Mouse (Mus musculus): ENCODE results near the gene Nbdy. TPM values are rescaled to one million over a fixed set of nuclear protein-coding genes. Genes with fewer than 3 reads are reported as not detected.
A peak's percentile ranks its signal among the peaks of the same experiment; 100 is the strongest.

The Nbdy gene
- total RNA-seq (2014; fragmentation: Nextera tagmentation) (81.5 and 97.5 TPM in 2 replicates), total RNA-seq (2017) (44.7 and 89.1 TPM in 2 replicates), polyA plus RNA-seq (2012) (52.5 and 59.2 TPM in 2 replicates)

DNA sequence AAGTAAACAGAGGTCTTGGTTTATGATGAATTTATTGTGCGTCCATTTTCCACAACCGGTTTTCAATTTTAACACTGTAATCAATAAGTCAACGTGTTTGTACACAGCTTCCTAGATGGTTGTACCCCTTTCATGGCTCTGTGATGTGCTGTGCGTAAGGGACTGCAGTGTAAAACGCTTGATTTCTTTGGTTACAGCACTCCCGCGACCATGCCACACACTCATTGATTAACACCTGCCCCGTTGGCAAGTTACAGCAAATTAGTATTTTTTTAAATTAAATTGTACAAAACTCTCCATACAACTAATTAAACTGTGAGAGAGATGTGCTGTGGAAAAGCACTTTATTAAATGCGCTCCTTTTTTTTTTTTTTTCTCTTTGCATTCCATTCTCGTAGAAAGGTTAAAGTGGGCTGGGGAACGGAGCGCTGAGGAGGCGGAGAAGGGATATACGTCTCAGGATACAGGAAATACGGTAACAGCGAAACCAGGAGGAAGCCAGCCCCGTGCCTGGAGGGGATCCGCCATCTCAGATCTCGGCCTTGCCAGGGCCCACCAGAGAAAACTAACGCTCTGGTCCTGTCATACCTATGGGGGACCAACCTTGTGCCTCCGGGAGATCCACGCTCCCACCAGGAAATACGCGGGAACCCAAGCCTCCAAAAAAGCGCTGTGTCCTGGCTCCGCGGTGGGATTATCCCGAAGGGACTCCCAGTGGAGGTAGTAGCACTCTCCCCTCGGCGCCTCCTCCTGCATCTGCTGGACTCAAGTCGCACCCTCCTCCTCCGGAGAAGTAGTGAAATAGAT, at the start of gene Nbdy:
Gene Nbdy, plus strand, starts transcription at position 481 of the 807 bp plus-strand sequence.
- ATAC-seq (ENCODE audit: extremely low read depth, insufficient number of reproducible peaks, low FRiP score, poor library complexity, severe bottlenecking) (peak; percentile 93), DNase-seq (ENCODE audit: low spot score) (peak; percentile 15)

DNA sequence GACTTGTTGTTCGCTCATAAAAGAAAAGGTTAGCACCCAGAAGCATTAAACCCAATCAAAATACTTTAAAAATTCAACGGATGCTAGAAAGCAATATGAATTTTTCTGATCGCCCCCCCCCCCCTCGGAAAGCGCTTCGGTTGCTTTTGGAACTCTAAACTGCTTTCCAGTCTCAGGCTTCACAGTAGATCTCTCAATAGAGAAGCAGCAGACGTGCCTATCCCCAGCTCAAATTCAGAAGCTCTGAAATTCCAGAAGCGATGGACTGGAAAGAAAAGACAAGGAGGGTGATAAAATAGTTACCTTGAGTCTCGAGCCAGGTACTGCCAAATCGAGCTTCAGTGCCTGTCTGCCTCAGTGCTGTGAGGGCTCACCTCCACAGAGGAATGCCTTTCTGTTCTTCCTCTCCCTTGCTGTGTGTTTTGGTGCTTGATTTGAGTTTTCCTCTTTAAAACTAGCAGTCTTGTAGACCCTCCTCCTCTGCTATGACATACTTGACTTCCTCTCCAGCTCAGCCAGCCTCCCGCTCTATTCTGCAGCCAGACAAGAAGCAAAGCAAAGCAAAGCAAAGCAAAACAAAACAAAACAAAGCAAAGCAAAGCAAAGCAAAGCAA, 27.5 kb upstream of the Nbdy start, which contains the start of gene Kctd12b:
Gene Kctd12b, minus strand, starts transcription at position 610 of the 614 bp plus-strand sequence.
- Histone ChIP-seq H3K4me1 (ENCODE audit: insufficient read depth, low read depth, low read length) (no peaks in the 10 kb centered on the region), H3K36me3 (replicated peaks) (no peaks in the 10 kb centered on the region), H3K27me3 (ENCODE audit: insufficient read depth, low read length) (no peaks in the 10 kb centered on the region), H3K4me3 (ENCODE audit: low read depth, low read length) (no peak within 1 kb of the TSS), H3K9me3 (replicated peaks) (no peaks in the 10 kb centered on the region)
- ATAC-seq (ENCODE audit: extremely low read depth, insufficient number of reproducible peaks, low FRiP score, poor library complexity, severe bottlenecking) = no peak
- DNase-seq (ENCODE audit: low spot score) = no peak
- no peak for TF ChIP-seq GATA1 (IDR thresholded peaks at IDR 0.05; ENCODE audit: borderline replicate concordance, low read length)
- TF ChIP-seq POLR2AphosphoS5 (IDR thresholded peaks at IDR 0.05; ENCODE audit: insufficient replicate concordance, low read depth, low read length) = no peak
- TF ChIP-seq CTCF (IDR thresholded peaks at IDR 0.05; ENCODE audit: low read depth, low read length) = no peak
- TF ChIP-seq GATA2 (IDR thresholded peaks at IDR 0.05; ENCODE audit: borderline replicate concordance, low read depth, low read length) = no peak
- TF ChIP-seq TAL1 (conservative IDR thresholded peaks at IDR 0.05; ENCODE audit: low read depth, low read length) = no peak

More for the DNA sequence above, at the start of gene Nbdy:
- peak within 1 kb of the TSS; percentile 73 for H3K4me3 ChIP-seq (ENCODE audit: low read depth, low read length)
- H3K4me1 ChIP-seq (ENCODE audit: insufficient read depth, low read depth, low read length) = peaks cover 6% of the 10 kb centered on the region; the same call in 1 of the 2 replicates
- no peaks in the 10 kb centered on the region for H3K9me3 ChIP-seq (replicated peaks)
- TF ChIP-seq TAL1 (conservative IDR thresholded peaks at IDR 0.05; ENCODE audit: low read depth, low read length) (no peak), POLR2AphosphoS5 (IDR thresholded peaks at IDR 0.05; ENCODE audit: insufficient replicate concordance, low read depth, low read length) (no peak), GATA2 (IDR thresholded peaks at IDR 0.05; ENCODE audit: borderline replicate concordance, low read depth, low read length) (no peak), GATA1 (IDR thresholded peaks at IDR 0.05; ENCODE audit: borderline replicate concordance, low read length) (no peak), CTCF (IDR thresholded peaks at IDR 0.05; ENCODE audit: low read depth, low read length) (no peak)
- no peaks in the 10 kb centered on the region for H3K27me3 ChIP-seq (ENCODE audit: insufficient read depth, low read length)
- H3K36me3 ChIP-seq (replicated peaks) = peaks cover 8% of the 10 kb centered on the region

DNA sequence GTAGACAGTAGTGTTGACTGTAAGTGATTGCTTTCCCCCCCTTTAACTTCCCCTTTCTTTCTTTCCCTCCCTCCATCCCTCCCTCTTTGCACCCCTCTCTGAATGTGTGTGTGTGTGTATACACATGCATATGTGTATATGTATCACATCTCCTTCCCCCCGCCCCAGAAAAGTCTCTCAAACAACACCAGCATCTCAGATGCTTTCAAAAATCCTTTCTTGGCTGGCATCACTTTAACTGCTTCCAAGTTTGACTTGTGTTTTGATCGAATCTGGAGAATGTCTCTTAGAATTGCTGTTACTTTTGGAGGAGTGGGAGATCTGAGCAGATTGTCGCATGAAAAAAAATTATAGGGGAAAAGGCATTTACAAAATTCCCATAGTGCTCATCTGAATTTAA, 22.9 kb upstream of the Nbdy start:
- no peak for ATAC-seq (ENCODE audit: extremely low read depth, insufficient number of reproducible peaks, low FRiP score, poor library complexity, severe bottlenecking)

DNA sequence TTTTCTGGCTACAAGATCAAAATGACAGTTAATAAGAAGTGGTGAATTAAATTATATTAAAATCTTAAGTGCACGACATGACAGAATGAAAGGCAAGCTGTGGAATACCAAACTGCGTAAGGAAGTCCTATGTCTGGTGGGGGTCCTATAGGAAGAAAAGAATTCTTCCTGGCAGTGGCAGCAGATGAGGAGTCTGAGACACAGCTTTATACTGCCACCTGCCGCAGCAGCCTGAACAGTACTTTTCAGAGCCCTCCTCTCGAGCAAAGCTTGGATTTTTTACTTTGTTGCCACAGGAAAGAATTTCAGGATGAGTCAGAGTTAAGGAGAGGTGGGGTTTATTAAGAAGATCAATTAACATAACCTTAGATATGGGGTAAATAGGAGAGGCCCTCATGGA, 15.7 kb upstream of the Nbdy start:
- H3K4me1 ChIP-seq (ENCODE audit: insufficient read depth, low read depth, low read length) = no peaks in the 10 kb centered on the region
- ATAC-seq (ENCODE audit: extremely low read depth, insufficient number of reproducible peaks, low FRiP score, poor library complexity, severe bottlenecking) (no peak), DNase-seq (ENCODE audit: low spot score) (no peak)
- H3K9me3 ChIP-seq (replicated peaks) = no peaks in the 10 kb centered on the region
- no peak overlapping the region for H3K4me3 ChIP-seq (ENCODE audit: low read depth, low read length)
- no peaks in the 10 kb centered on the region for H3K27me3 ChIP-seq (ENCODE audit: insufficient read depth, low read length)
- TF ChIP-seq POLR2AphosphoS5 (IDR thresholded peaks at IDR 0.05; ENCODE audit: insufficient replicate concordance, low read depth, low read length) (no peak), TAL1 (conservative IDR thresholded peaks at IDR 0.05; ENCODE audit: low read depth, low read length) (no peak), GATA2 (IDR thresholded peaks at IDR 0.05; ENCODE audit: borderline replicate concordance, low read depth, low read length) (no peak)
- no peaks in the 10 kb centered on the region for H3K36me3 ChIP-seq (replicated peaks)

More for the DNA sequence above, 22.9 kb upstream of the Nbdy start:
- TF ChIP-seq GATA2 (IDR thresholded peaks at IDR 0.05; ENCODE audit: borderline replicate concordance, low read depth, low read length) = no peak
- TF ChIP-seq GATA1 (IDR thresholded peaks at IDR 0.05; ENCODE audit: borderline replicate concordance, low read length) = no peak
- TF ChIP-seq TAL1 (conservative IDR thresholded peaks at IDR 0.05; ENCODE audit: low read depth, low read length) = no peak
- TF ChIP-seq CTCF (IDR thresholded peaks at IDR 0.05; ENCODE audit: low read depth, low read length) = no peak
- no peak for TF ChIP-seq POLR2AphosphoS5 (IDR thresholded peaks at IDR 0.05; ENCODE audit: insufficient replicate concordance, low read depth, low read length)
- H3K9me3 ChIP-seq (replicated peaks) = no peaks in the 10 kb centered on the region
- no peaks in the 10 kb centered on the region for H3K27me3 ChIP-seq (ENCODE audit: insufficient read depth, low read length)
- no peak for DNase-seq (ENCODE audit: low spot score)
- H3K4me1 ChIP-seq (ENCODE audit: insufficient read depth, low read depth, low read length) = no peaks in the 10 kb centered on the region
- H3K4me3 ChIP-seq (ENCODE audit: low read depth, low read length) = no peak overlapping the region
- H3K36me3 ChIP-seq (replicated peaks) = no peaks in the 10 kb centered on the region

DNA sequence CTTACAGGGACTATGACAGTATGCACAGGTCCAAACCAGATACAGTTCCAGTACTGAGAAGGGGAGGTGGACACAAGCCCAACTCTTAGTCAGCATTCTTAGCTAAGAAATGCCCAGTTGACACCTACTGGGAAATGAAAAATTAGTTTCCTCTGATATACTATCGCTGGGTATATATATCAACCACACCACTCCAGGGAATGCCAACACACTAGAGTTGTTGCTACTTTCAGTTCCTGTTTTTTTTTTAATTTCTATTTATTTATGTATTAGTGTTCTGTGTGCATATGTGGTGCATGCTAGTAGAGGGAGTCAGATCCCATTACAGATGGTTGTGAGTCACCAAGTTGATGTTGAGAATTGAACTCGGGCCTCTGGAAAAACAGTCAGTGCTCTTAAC, 6.7 kb upstream of the Nbdy start:
- Histone ChIP-seq H3K4me3 (ENCODE audit: low read depth, low read length) (no peak overlapping the region), H3K27me3 (ENCODE audit: insufficient read depth, low read length) (no peaks in the 10 kb centered on the region), H3K4me1 (ENCODE audit: insufficient read depth, low read depth, low read length) (no peaks in the 10 kb centered on the region), H3K36me3 (replicated peaks) (no peaks in the 10 kb centered on the region), H3K9me3 (replicated peaks) (no peaks in the 10 kb centered on the region)
- no peak for TF ChIP-seq TAL1 (conservative IDR thresholded peaks at IDR 0.05; ENCODE audit: low read depth, low read length)
- TF ChIP-seq POLR2AphosphoS5 (IDR thresholded peaks at IDR 0.05; ENCODE audit: insufficient replicate concordance, low read depth, low read length) = no peak
- TF ChIP-seq GATA2 (IDR thresholded peaks at IDR 0.05; ENCODE audit: borderline replicate concordance, low read depth, low read length) = no peak
- TF ChIP-seq GATA1 (IDR thresholded peaks at IDR 0.05; ENCODE audit: borderline replicate concordance, low read length) = no peak
- no peak for TF ChIP-seq CTCF (IDR thresholded peaks at IDR 0.05; ENCODE audit: low read depth, low read length)
- ATAC-seq (ENCODE audit: extremely low read depth, insufficient number of reproducible peaks, low FRiP score, poor library complexity, severe bottlenecking) = no peak
- no peak for DNase-seq (ENCODE audit: low spot score)

DNA sequence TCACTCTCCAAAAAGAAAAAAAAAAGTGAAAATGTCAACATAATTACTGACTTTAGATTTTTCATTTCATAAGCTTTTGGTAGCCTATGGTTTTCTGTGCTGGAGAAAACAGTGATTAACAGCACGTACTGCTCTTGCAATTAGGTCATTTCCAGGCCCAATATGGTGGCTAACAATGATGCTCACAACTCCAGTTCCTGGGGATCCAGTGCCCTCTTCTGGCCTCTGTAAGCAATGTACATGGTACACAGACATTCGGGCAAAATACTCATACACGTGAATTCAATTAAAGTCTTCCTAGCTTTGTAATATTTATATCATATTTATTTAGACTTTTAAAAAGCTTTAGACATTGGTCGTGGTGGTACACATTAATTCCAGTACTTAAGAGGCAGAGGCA, 3.8 kb upstream of the Nbdy start:
- Histone ChIP-seq H3K27me3 (ENCODE audit: insufficient read depth, low read length) (no peaks in the 10 kb centered on the region), H3K4me1 (ENCODE audit: insufficient read depth, low read depth, low read length) (no peaks in the 10 kb centered on the region), H3K36me3 (replicated peaks) (no peaks in the 10 kb centered on the region), H3K9me3 (replicated peaks) (no peaks in the 10 kb centered on the region), H3K4me3 (ENCODE audit: low read depth, low read length) (no peak overlapping the region)
- no peak for ATAC-seq (ENCODE audit: extremely low read depth, insufficient number of reproducible peaks, low FRiP score, poor library complexity, severe bottlenecking)
- no peak for TF ChIP-seq GATA2 (IDR thresholded peaks at IDR 0.05; ENCODE audit: borderline replicate concordance, low read depth, low read length)
- TF ChIP-seq CTCF (IDR thresholded peaks at IDR 0.05; ENCODE audit: low read depth, low read length) = no peak
- TF ChIP-seq GATA1 (IDR thresholded peaks at IDR 0.05; ENCODE audit: borderline replicate concordance, low read length) = no peak
- no peak for TF ChIP-seq TAL1 (conservative IDR thresholded peaks at IDR 0.05; ENCODE audit: low read depth, low read length)
- no peak for TF ChIP-seq POLR2AphosphoS5 (IDR thresholded peaks at IDR 0.05; ENCODE audit: insufficient replicate concordance, low read depth, low read length)
- no peak for DNase-seq (ENCODE audit: low spot score)

Measured in G1E (cell line).